Mouse (Mus musculus) intestine, embryonic 15.5 days (tissue): ENCODE measurements around the gene Maob. TPM values are rescaled to one million over a fixed set of nuclear protein-coding genes. Genes with fewer than 3 reads are reported as not detected.

ENCODE experiments used
- ATAC-seq: fragments of 200-750 bp; cut with Nextera tagmentation; 2 replicates; pipeline ENCODE4 v1.8.0; 2017; ENCODE audit warnings: moderate TSS enrichment, moderate library complexity
- H3K27ac ChIP-seq: fragments of 300-500 bp; sonication (generic); 2 replicates; pipeline ENCODE4 v1.5.1; 2015; ENCODE audit warnings: mild to moderate bottlenecking, inconsistent platforms
- H3K27me3 ChIP-seq: fragments of 300-500 bp; sonication (generic); replicated peaks from 2 replicates; pipeline ENCODE4 v1.6.1; 2015; ENCODE audit warnings: inconsistent platforms
- H3K36me3 ChIP-seq: fragments of 300-500 bp; sonication (generic); 2 replicates; pipeline ENCODE4 v1.6.1; 2015; ENCODE audit warnings: inconsistent platforms
- H3K4me1 ChIP-seq: fragments of 300-500 bp; sonication (generic); replicated peaks from 2 replicates; pipeline ENCODE4 v1.6.1; 2015; ENCODE audit warnings: inconsistent platforms
- H3K4me2 ChIP-seq: fragments of 300-500 bp; sonication (generic); replicated peaks from 2 replicates; pipeline ENCODE4 v1.6.1; 2015; ENCODE audit warnings: mild to moderate bottlenecking, inconsistent platforms
- H3K4me3 ChIP-seq: fragments of 300-500 bp; sonication (generic); replicated peaks from 2 replicates; pipeline ENCODE4 v1.5.1; 2015; ENCODE audit warnings: inconsistent platforms
- H3K9ac ChIP-seq: fragments of 300-500 bp; sonication (generic); 2 replicates; pipeline ENCODE4 v1.6.1; 2015; ENCODE audit warnings: inconsistent platforms
- H3K9me3 ChIP-seq: fragments of 300-500 bp; sonication (generic); 2 replicates; pipeline ENCODE4 v1.6.1; 2016; ENCODE audit warnings: inconsistent platforms
- WGBS: fragments of 180-500 bp; shearing (Covaris S2); methylation state at CpG from one replicate; pipeline ENCODE4 v1.1.7; 2015; 5-methylcytosine and 5-hydroxymethylcytosine counted together
- polyA plus RNA-seq: library from polyadenylated mRNA; unstranded; fragments of >200 nt; fragmentation: Nextera tagmentation; extraction: Ambion mirVana; gene quantifications from 2 replicates; pipeline ENCODE4 v1.2.1, GENCODE M21; 2015

The Maob gene
- polyA plus RNA-seq, 1 experiment from 2014 or later, result 99.4 TPM

- Histone ChIP-seq H3K9ac (no peak overlapping the region), H3K4me3 (no peak overlapping the region), H3K27ac (no peak overlapping the region), H3K4me1 (no peaks in the 10 kb centered on the region), H3K9me3 (no peaks in the 10 kb centered on the region), H3K4me2 (no peak overlapping the region), H3K27me3 (no peaks in the 10 kb centered on the region), H3K36me3 (no peaks in the 10 kb centered on the region)
- 52% methylated on average over 1 of the region's 1 CpGs for WGBS
- no peak for ATAC-seq
These were observed 68.2 kb downstream of the Maob start for GRCm38 (mm10) chrX:16748932-16749331.

GRCm38 (mm10) chrX:16714033-16714432 lies 103.1 kb downstream of the Maob start:
- no peak for ATAC-seq
- Histone ChIP-seq H3K27me3 (no peaks in the 10 kb centered on the region), H3K27ac (no peak overlapping the region), H3K36me3 (no peaks in the 10 kb centered on the region), H3K4me1 (no peaks in the 10 kb centered on the region), H3K4me3 (no peak overlapping the region), H3K9me3 (no peaks in the 10 kb centered on the region), H3K9ac (no peak overlapping the region), H3K4me2 (no peak overlapping the region)
- WGBS, result 55% methylated on average over 1 of the region's 1 CpGs

- no peak for ATAC-seq
- H3K9ac ChIP-seq, result no peak overlapping the region
- no peaks in the 10 kb centered on the region for H3K36me3 ChIP-seq
- no peaks in the 10 kb centered on the region for H3K27me3 ChIP-seq
- H3K4me2 ChIP-seq, result no peak overlapping the region
- no peaks in the 10 kb centered on the region for H3K4me1 ChIP-seq
- WGBS, result 81% methylated on average over 1 of the region's 1 CpGs
- H3K4me3 ChIP-seq, result no peak overlapping the region
- no peaks in the 10 kb centered on the region for H3K9me3 ChIP-seq
- no peak overlapping the region for H3K27ac ChIP-seq
These were observed 111.1 kb downstream of the Maob start for GRCm38 (mm10) chrX:16706094-16706493.

Other genes with a start within 250 kb of the Maob start
- 16.2 and 16.6 TPM in 2 replicates for gene Maoa, start 197.7 kb downstream of the Maob start, polyA plus RNA-seq
- gene Ndp, start 94.4 kb upstream of the Maob start, polyA plus RNA-seq, result 0.16 and 0.30 TPM in 2 replicates